Mouse (Mus musculus) lung, postnatal 0 days (tissue): ENCODE results near the gene Lin28a. TPM values are rescaled to one million over a fixed set of nuclear protein-coding genes. Genes with fewer than 3 reads are reported as not detected.

Experiments used
- ATAC-seq: fragments of 200-750 bp; cut with Nextera tagmentation; 2 replicates; pipeline ENCODE4 v1.8.0; 2017; ENCODE audit warnings: moderate library complexity
- DNase-seq: peaks from one replicate; pipeline ENCODE4 v3.0.0-alpha.2; 2016; ENCODE audit warnings: low spot score
- H3K27ac ChIP-seq: fragments of 300-500 bp; sonication (generic); 2 replicates; pipeline ENCODE4 v1.5.1; 2014; ENCODE audit warnings: antibody characterized with exemption, mild to moderate bottlenecking, low read length, mixed read lengths
- H3K27me3 ChIP-seq: fragments of 300-500 bp; sonication (generic); replicated peaks from 2 replicates; pipeline ENCODE4 v1.6.1; 2014; ENCODE audit warnings: low read length, mixed read lengths; ENCODE audit not compliant: insufficient read depth
- H3K36me3 ChIP-seq: fragments of 300-500 bp; sonication (generic); 2 replicates; pipeline ENCODE4 v1.6.1; 2014; ENCODE audit warnings: low read length, mixed read lengths; ENCODE audit not compliant: insufficient read depth
- H3K4me1 ChIP-seq: fragments of 300-500 bp; sonication (generic); 2 replicates; pipeline ENCODE4 v1.6.1; 2014; ENCODE audit warnings: antibody characterized with exemption, low read depth, low read length, mixed read lengths; ENCODE audit not compliant: insufficient read depth
- H3K4me2 ChIP-seq: fragments of 300-500 bp; sonication (generic); replicated peaks from 2 replicates; pipeline ENCODE4 v1.6.1; 2014; ENCODE audit warnings: low read depth, mild to moderate bottlenecking, low read length, moderate library complexity, mixed read lengths
- H3K4me3 ChIP-seq: fragments of 300-500 bp; sonication (generic); 2 replicates; pipeline ENCODE4 v1.5.1; 2014; ENCODE audit warnings: low read depth, low read length
- H3K9ac ChIP-seq: fragments of 300-500 bp; sonication (generic); replicated peaks from 2 replicates; pipeline ENCODE4 v1.6.1; 2014; ENCODE audit warnings: low read depth, mild to moderate bottlenecking
- H3K9me3 ChIP-seq: fragments of 300-500 bp; sonication (generic); 2 replicates; pipeline ENCODE4 v1.6.1; 2016; ENCODE audit warnings: low read length, mixed read lengths
- CTCF ChIP-seq: IDR thresholded peaks from 2 replicates; pipeline ENCODE4 v1.5.1; 2016; ENCODE audit warnings: antibody characterized with exemption, mild to moderate bottlenecking
- EP300 ChIP-seq: IDR thresholded peaks from 2 replicates; pipeline ENCODE4 v1.6.1; 2016; ENCODE audit warnings: antibody characterized with exemption, mild to moderate bottlenecking, control low read depth
- WGBS: fragments of 180-500 bp; shearing (Covaris S2); extraction: QIAGEN DNeasy Blood & Tissue Kit; methylation state at CpG from one replicate; pipeline ENCODE4 v1.1.7; 2014; 5-methylcytosine and 5-hydroxymethylcytosine counted together
- polyA plus RNA-seq: library from polyadenylated mRNA; unstranded; fragments of >200 nt; fragmentation: Nextera tagmentation; extraction: Ambion mirVana; gene quantifications from 2 replicates; pipeline ENCODE4 v1.2.1, GENCODE M21; 2015

The Lin28a gene
- polyA plus RNA-seq, 1 experiment from 2014 or later, result not detected

GRCm38 (mm10) chr4:134051912-134052311 is 33.3 kb upstream of the Lin28a start:
- TF ChIP-seq CTCF (no peak), EP300 (no peak)
- H3K27me3 ChIP-seq, result no peaks in the 10 kb centered on the region
- H3K9ac ChIP-seq, result no peak overlapping the region
- H3K36me3 ChIP-seq, result no peaks in the 10 kb centered on the region
- no peak overlapping the region for H3K4me3 ChIP-seq
- ATAC-seq (no peak), DNase-seq (no peak)
- WGBS, result 75% methylated on average over 5 of the region's 5 CpGs
- no peaks in the 10 kb centered on the region for H3K9me3 ChIP-seq
- H3K4me2 ChIP-seq, result no peak overlapping the region
- H3K4me1 ChIP-seq, result no peaks in the 10 kb centered on the region
- no peak overlapping the region for H3K27ac ChIP-seq

DNA sequence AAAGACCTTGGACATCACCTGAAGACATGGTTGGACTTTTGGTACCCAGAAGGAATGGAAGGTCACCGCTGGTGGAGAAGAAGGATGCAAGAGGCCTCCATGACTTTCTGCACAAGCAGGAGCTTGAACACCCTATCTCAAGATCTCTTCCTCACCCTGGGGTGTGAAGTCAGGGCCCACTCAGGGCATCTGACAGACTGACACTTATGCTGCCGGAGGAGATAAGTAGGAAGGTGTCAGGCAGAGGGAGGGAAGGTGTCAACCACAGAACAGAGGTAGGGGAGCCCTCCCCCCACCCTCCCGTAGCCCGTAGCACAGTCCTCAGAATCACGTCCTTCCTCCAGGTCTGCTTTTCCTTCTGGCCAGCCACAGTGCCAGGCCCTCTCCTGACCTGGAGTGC is 29.0 kb upstream of the Lin28a start:
- DNase-seq (no peak), ATAC-seq (no peak)
- Histone ChIP-seq H3K36me3 (no peaks in the 10 kb centered on the region), H3K9ac (no peak overlapping the region), H3K4me2 (no peak overlapping the region), H3K4me1 (no peaks in the 10 kb centered on the region), H3K27ac (no peak overlapping the region), H3K4me3 (no peak overlapping the region), H3K27me3 (no peaks in the 10 kb centered on the region), H3K9me3 (no peaks in the 10 kb centered on the region)
- WGBS, result 70% methylated on average over 4 of the region's 5 CpGs
- TF ChIP-seq EP300, result no peak
- TF ChIP-seq CTCF, result no peak

DNA sequence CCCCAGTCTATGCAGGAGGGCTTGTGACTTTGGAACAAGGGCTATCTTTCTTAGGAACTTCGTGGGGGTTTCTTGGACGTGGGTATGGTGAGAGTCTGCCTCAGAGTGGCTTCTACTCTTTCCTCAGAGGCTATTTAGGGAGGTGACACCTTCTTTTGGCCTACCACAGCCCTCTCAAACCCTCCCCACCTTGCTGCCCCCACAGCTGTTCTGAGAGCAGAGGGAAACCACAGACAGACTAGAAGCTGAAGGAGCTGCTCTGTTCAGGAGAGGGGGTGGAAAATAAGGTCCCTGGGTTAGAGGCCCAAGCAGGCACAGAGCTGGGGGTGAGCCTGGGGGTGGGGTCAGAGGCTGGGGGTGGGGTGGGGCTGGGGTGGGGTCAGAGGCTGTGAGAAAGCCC is 24.4 kb upstream of the Lin28a start:
- no peaks in the 10 kb centered on the region for H3K27me3 ChIP-seq
- WGBS, result 49% methylated on average over 2 of the region's 2 CpGs
- H3K4me3 ChIP-seq, result no peak overlapping the region
- H3K4me2 ChIP-seq, result no peak overlapping the region
- no peaks in the 10 kb centered on the region for H3K4me1 ChIP-seq
- TF ChIP-seq CTCF (no peak), EP300 (no peak)
- H3K9ac ChIP-seq, result no peak overlapping the region
- no peak overlapping the region for H3K27ac ChIP-seq
- ATAC-seq, result no peak
- no peak for DNase-seq
- no peaks in the 10 kb centered on the region for H3K9me3 ChIP-seq
- no peaks in the 10 kb centered on the region for H3K36me3 ChIP-seq

GRCm38 (mm10) chr4:134041317-134042123 is 22.9 kb upstream of the Lin28a start:
- Histone ChIP-seq H3K4me2 (no peak overlapping the region), H3K27ac (no peak overlapping the region), H3K4me3 (no peak overlapping the region), H3K36me3 (no peaks in the 10 kb centered on the region), H3K9ac (no peak overlapping the region), H3K4me1 (no peaks in the 10 kb centered on the region), H3K27me3 (no peaks in the 10 kb centered on the region), H3K9me3 (no peaks in the 10 kb centered on the region)
- WGBS, result 20% methylated on average over 9 of the region's 9 CpGs
- ATAC-seq, result no peak
- peak; percentile 64 for DNase-seq
- TF ChIP-seq CTCF, result no peak
- TF ChIP-seq EP300, result no peak

DNA sequence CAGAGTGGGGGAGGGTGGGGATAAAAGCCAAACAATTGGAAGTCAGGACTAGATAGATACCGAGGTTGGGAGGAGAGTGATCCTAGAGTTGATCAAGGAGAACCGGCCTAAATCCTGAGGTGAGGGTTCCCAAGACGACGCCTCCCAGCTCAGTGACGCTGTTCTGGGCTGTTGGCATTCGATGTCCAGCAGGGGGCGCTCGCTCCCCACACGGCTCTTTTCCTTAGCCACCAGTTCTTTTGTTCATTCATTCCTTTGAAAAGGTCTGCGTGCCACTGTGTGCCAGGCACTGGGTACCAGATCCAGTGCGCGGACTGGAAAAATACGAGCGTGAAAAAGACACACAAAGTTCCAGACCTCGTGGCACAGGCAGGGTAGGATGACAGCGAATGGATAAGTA is 17.3 kb upstream of the Lin28a start:
- no peak overlapping the region for H3K9ac ChIP-seq
- ATAC-seq (peak; percentile 49), DNase-seq (peak; percentile 80)
- no peak overlapping the region for H3K4me2 ChIP-seq
- TF ChIP-seq EP300 (no peak), CTCF (peak; percentile 95)
- H3K27me3 ChIP-seq, result no peaks in the 10 kb centered on the region
- no peaks in the 10 kb centered on the region for H3K36me3 ChIP-seq
- no peak overlapping the region for H3K27ac ChIP-seq
- no peaks in the 10 kb centered on the region for H3K4me1 ChIP-seq
- H3K9me3 ChIP-seq, result no peaks in the 10 kb centered on the region
- no peak overlapping the region for H3K4me3 ChIP-seq
- 4% methylated on average over 16 of the region's 16 CpGs for WGBS

- ATAC-seq (no peak), DNase-seq (no peak)
- Histone ChIP-seq H3K27me3 (no peaks in the 10 kb centered on the region), H3K9ac (no peak overlapping the region), H3K9me3 (no peaks in the 10 kb centered on the region), H3K4me1 (no peaks in the 10 kb centered on the region), H3K36me3 (no peaks in the 10 kb centered on the region), H3K27ac (no peak overlapping the region), H3K4me2 (no peak overlapping the region), H3K4me3 (no peak overlapping the region)
- WGBS, result 59% methylated on average over 9 of the region's 9 CpGs
- no peak for TF ChIP-seq CTCF
- no peak for TF ChIP-seq EP300
These were observed 7.2 kb upstream of the Lin28a start for GRCm38 (mm10) chr4:134025802-134026201.
